Mouse (Mus musculus): ENCODE measurements around the gene Aanat.
A peak's percentile ranks its signal among the peaks of the same experiment; 100 is the strongest.

Aanat gene

GRCm38 (mm10) chr11:116574982-116575381 lies 11.2 kb upstream of the Aanat start:
- DNase-seq (ENCODE audit: low spot score in 2 of 2) = no peak

DNA sequence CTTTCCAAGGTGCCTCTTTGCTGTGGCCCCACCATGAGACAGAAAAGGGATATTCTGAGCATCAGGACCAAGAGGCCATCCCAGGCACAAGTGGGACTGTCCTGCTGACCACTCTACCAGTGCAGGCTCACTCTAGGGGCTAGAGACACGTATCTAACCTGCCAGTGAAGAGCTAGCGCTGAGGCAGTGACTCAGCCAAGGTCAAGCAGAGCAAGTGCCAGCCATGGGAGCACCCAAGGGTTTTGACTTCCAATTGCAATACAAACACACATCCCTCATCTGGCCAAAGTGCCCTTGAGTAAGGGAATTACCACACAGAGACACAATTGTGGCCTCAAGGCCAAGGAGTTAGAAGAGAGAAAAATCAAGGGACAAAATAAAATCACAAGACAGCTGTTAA lies 10.8 kb upstream of the Aanat start:
- no peak for DNase-seq (ENCODE audit: low spot score in 2 of 2)

DNA sequence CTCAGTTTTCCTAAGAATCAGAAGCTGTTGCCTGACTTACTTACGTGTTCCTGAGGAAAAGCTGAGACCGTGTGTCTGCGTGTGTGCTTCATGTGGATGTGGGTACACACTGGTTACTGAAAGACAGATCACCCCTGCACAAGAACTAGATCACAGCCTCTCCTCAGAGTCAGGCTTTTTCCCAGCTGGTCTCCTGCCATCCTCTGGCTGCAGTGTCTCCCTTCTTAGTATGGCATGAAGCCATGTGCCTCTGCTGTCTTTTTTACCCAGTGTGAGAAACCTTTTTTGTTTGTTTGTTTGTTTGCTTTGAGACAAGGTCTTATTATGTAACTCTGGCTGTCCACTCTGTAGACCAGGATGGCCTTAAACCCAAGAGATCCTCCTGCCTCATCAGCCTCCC lies 7.0 kb upstream of the Aanat start:
- DNase-seq (ENCODE audit: low spot score in 2 of 2) = no peak

DNA sequence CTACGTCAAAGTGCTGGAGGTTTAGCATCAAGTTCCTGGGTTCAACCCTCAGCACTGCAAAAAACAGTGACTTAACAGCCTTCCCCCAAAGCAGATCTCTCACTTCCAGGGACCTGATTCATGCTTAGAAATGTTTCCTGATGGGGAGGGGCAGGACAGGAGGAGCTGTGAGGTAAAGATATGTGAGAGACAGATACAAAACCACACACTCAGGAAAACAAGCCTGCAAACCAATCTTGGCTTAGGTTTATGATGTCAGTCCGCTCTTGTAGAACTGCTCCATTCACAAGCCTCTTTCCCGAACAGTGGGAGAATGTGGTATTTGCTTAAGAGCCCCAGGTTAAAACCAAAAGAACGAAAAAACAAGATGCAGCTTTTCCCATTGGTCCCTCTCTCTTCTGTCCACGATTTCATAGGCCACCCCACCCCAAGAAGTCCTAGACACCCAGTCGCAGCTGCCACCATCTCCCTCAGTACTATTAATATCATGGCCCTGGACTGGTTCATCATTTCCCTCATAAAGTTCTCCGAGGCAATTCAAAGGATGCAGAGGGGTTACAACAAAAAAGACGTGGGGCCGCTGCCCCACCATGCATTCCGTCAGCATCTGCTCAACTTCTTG lies 6.1 kb upstream of the Aanat start:
- DNase-seq (ENCODE audit: low spot score in 2 of 2) = no peak

DNA sequence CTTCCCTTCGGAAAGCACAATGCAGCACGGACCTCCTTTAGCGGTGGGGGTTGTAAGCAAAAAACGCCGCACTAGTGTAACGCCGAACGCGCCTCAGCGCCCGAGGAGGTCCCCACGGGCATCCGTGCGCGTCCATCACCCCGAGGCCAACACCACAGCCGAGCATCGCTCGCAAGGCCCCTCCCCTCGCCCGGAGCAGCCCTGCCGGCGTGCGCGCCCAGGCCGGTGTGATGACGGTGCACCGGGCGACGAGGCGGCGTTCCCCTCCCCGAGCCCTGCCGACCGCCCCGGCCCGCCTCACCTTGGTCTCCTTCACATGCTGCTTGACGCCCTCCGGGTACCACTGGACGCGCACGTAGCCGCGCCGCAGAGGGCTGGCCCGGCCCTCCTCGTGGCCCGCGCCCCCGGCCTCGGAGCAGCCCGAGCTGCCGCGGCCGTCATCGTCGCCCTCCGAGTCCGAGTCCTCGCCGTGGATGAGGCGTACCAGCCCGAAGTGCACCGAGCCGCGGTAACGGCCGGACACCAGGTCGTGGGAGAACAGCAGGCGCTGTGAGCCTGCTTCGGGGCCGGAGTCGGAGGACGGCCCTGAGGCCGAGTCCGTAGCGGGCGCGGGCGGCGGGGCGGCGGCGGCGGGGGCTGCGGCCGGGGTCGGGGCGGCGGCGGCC lies 5.4 kb upstream of the Aanat start:
- DNase-seq (ENCODE audit: low spot score in 2 of 2) = peak; percentile 31 to 50

DNA sequence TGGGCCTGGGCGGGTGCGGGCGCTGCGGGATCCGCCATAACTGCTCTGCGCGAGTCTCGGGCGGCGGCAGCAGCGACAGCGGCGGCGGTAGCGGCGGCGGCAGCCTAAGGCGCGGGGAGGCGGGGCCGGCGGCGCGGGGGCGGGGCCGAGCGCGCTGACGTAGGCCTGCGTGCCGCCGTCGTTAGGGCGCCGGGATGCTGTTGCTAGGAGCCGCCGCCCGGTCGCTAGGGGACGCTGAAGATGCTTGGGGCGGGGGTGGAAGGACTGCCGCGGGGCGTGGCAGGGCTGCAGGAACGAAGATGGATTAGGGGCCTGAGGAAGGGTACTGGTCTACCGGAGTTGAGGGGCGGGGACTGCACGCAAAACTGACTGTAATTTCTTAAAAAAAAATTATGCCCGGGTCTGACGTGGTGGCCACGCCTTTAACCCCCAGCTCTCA lies 4.8 kb upstream of the Aanat start, which contains the start of gene Ube2o:
Ube2o (minus strand) TSS at position 72 of the 439 bp plus-strand sequence.
- peak; percentile 74 to 78 for DNase-seq (ENCODE audit: low spot score in 2 of 2)

DNA sequence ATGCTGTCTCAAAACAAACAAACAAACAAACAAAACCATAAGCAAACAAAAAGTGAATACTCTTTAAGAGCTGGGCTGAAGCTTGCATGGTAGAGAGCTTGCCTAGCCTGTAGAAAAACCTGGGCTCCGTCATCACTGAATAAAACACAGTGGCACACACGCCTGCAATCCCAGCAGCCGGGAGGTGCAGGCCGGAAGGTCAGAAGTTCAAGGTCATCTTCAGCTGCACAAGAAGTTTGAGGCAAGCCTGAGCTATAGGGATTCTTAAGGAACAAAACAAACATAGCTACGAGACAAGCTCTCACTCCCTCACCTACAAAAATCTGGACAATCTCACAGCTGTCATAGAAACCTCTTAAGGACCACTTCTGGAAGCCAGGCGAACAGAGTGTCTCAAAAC lies 550 bp upstream of the Aanat start:
- no peak for DNase-seq (ENCODE audit: low spot score in 2 of 2)

- DNase-seq (ENCODE audit: low spot score in 2 of 2) = peak; percentile 59 to 63
Observed at GRCm38 (mm10) chr11:116586801-116587631, 784 bp downstream of the Aanat start.

- DNase-seq (ENCODE audit: low spot score in 2 of 2) = no peak
Observed at GRCm38 (mm10) chr11:116589020-116589531, 2.8 kb downstream of the Aanat start.

- DNase-seq (ENCODE audit: low spot score in 2 of 2) = no peak
Observed at GRCm38 (mm10) chr11:116589574-116589973, 3.3 kb downstream of the Aanat start.

DNA sequence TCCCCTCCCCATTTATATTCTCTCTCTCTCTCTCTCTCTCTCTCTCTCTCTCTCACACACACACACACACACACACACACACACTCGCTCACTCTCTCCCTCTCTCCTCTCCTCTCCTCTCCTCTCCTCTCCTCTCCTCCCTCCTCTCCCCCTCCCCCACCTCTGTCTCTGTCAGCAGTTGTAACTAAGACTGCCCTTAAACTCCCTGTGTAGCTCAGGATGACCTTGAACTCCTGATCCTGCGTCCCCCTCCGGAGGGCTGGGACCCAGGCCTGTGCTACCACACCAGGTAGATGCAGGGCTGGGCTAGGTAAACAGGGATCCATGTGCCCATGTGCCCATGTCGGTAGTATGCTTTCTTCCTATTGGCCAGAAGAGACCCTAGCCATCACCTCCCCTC lies 5.4 kb downstream of the Aanat start:
- no peak for DNase-seq (ENCODE audit: low spot score in 2 of 2)

DNA sequence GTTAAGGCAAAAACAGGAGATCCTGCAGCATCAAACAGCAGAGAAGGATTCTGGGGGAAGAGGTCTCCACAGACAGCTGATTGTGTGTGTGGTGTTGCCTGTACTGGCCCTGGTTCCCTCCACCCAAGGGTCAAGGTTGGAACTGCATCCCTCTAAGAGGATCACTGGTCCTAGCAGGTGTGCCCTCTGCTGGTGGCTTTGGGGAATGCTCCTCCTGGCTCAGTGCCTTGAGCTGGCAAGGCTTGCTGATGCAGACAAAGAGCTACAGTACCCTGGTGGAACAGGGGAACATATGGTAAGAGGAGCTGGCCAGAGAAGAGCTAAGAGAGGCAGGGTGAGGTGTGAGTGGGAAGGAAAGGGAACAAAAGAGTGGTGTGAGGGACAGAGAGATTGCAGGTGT lies 6.2 kb downstream of the Aanat start:
- peak; percentile 93 to 98 for DNase-seq (ENCODE audit: low spot score in 2 of 2)

DNA sequence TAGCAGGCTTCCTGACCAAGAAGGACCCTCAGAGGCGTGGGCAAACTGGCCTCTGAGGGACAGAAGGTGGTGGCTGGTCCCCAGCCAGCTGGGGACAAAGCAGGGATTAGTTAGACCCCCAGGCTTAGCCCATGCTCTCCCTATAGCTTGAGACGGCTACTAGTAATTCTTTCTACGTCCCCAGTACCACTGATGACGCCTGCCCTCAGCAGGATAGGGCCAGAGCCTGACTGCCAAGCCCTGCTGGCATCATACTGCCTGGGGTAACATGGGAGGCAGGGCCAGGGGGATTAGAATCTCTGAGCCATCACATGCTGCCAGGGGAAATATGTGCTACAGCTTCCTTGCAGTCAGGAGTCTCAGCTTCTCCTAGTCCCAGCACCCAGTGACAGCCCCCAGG lies 7.1 kb downstream of the Aanat start:
- no peak for DNase-seq (ENCODE audit: low spot score in 2 of 2)

- DNase-seq (ENCODE audit: low spot score in 2 of 2) = no peak
Observed at GRCm38 (mm10) chr11:116596766-116597165, 10.5 kb downstream of the Aanat start.

- no peak for DNase-seq (ENCODE audit: low spot score in 2 of 2)
Observed at GRCm38 (mm10) chr11:116598193-116598592, 12.0 kb downstream of the Aanat start.

DNA sequence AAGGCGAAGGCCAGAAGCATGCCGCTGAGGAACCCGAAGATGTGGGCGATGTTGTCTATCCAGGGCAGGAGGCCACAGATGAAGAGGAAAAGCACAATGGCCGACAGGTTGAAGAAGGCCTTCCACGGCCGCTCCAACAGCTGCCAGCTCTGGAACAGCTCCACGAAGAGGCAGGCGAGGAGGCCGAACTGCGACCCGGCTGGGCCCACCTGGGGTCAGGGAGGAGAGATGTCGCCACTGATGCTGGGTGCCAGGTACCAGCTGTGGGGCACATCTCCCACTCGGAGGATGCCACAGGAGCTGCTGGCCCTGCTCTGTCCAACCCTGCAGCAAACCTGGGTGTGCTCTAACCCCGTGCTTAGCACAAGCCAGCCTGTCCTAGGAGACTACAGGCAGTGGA lies 13.0 kb downstream of the Aanat start:
- no peak for DNase-seq (ENCODE audit: low spot score in 2 of 2)

DNA sequence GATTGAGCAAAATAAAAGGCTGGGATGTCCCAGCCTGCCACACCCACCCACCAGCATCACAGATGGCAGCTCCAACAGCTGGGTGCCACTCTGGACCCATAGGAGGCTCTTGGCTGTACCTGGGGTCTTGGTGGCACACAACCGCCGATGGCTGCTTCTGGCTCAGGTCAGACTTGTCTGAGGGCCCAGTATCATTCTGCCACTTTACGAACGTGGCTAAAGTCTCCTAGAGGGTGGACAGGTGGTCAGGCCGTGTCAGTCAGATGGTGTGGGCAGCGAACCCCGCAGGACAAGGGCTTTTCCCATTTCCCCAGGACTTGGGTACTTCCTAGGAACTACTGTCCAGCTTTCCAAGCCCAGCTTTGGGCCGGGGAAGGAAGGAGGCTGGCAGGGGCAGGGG lies 14.9 kb downstream of the Aanat start:
- no peak for DNase-seq (ENCODE audit: low spot score in 2 of 2)

- DNase-seq (ENCODE audit: low spot score in 2 of 2) = no peak
Observed at GRCm38 (mm10) chr11:116602043-116602442, 15.8 kb downstream of the Aanat start.

DNA sequence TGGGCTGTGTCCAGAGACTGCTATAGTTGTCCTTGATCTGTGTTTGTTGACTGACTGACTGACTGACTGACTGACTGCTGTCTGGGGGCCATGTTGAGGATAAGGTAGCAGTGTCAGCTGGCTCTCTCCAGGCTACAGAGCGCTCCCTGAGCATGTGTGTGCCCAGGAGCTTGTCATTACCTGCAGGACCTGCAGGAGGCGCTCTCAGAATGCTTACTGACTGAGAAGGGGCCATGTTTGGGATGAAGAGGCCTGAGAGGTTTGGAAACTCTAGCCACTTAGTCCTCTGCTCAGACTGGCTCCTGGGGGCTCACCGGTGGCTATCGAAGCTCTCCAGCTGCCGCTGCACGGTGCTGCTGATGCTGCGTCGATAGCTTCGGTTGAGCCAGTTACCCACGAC lies 17.1 kb downstream of the Aanat start:
- DNase-seq (ENCODE audit: low spot score in 2 of 2) = no peak

GRCm38 (mm10) chr11:116604097-116604496 lies 17.9 kb downstream of the Aanat start:
- no peak for DNase-seq (ENCODE audit: low spot score in 2 of 2)

GRCm38 (mm10) chr11:116607717-116608116 lies 21.5 kb downstream of the Aanat start:
- DNase-seq (ENCODE audit: low spot score in 2 of 2) = no peak

GRCm38 (mm10) chr11:116609965-116610630 lies 23.9 kb downstream of the Aanat start:
- no peak for DNase-seq (ENCODE audit: low spot score in 2 of 2)
